Mouse (Mus musculus): Measurements from ENCODE around the gene Cmip.
A peak's percentile ranks its signal among the peaks of the same experiment; 100 is the strongest.

Cmip gene

GRCm38 (mm10) chr8:117257029-117257820, at the start of gene Cmip:
TSS of gene Cmip (plus strand) at chr8:117257064.
- ATAC-seq (ENCODE audit: low TSS enrichment) = peak; percentile 1; the same call in 1 of the 2 replicates

GRCm38 (mm10) chr8:117209150-117209549, 47.7 kb upstream of the Cmip start:
- ATAC-seq (ENCODE audit: low TSS enrichment) = peak; percentile 76

- ATAC-seq (ENCODE audit: low TSS enrichment) = no peak
Observed at GRCm38 (mm10) chr8:117212100-117212499, 44.8 kb upstream of the Cmip start.

GRCm38 (mm10) chr8:117217724-117218123, 39.1 kb upstream of the Cmip start:
- no peak for ATAC-seq (ENCODE audit: low TSS enrichment)

- ATAC-seq (ENCODE audit: low TSS enrichment) = no peak
Observed at GRCm38 (mm10) chr8:117222396-117222795, 34.5 kb upstream of the Cmip start.

- ATAC-seq (ENCODE audit: low TSS enrichment) = peak; percentile 98
Observed at GRCm38 (mm10) chr8:117224630-117225029, 32.2 kb upstream of the Cmip start.

- ATAC-seq (ENCODE audit: low TSS enrichment) = no peak
Observed at GRCm38 (mm10) chr8:117226306-117226705, 30.6 kb upstream of the Cmip start.

- no peak for ATAC-seq (ENCODE audit: low TSS enrichment)
Observed at GRCm38 (mm10) chr8:117227339-117227738, 29.5 kb upstream of the Cmip start.

- no peak for ATAC-seq (ENCODE audit: low TSS enrichment)
Observed at GRCm38 (mm10) chr8:117233199-117233598, 23.7 kb upstream of the Cmip start.

GRCm38 (mm10) chr8:117236531-117236930, 20.3 kb upstream of the Cmip start:
- ATAC-seq (ENCODE audit: low TSS enrichment) = no peak

- ATAC-seq (ENCODE audit: low TSS enrichment) = no peak
Observed at GRCm38 (mm10) chr8:117240326-117240725, 16.5 kb upstream of the Cmip start.

GRCm38 (mm10) chr8:117240841-117241494, 15.9 kb upstream of the Cmip start:
- no peak for ATAC-seq (ENCODE audit: low TSS enrichment)

GRCm38 (mm10) chr8:117241848-117242247, 15.0 kb upstream of the Cmip start:
- no peak for ATAC-seq (ENCODE audit: low TSS enrichment)

GRCm38 (mm10) chr8:117242286-117242685, 14.6 kb upstream of the Cmip start:
- no peak for ATAC-seq (ENCODE audit: low TSS enrichment)

GRCm38 (mm10) chr8:117244601-117245000, 12.3 kb upstream of the Cmip start:
- no peak for ATAC-seq (ENCODE audit: low TSS enrichment)

- ATAC-seq (ENCODE audit: low TSS enrichment) = no peak
Observed at GRCm38 (mm10) chr8:117248341-117248740, 8.5 kb upstream of the Cmip start.

- no peak for ATAC-seq (ENCODE audit: low TSS enrichment)
Observed at GRCm38 (mm10) chr8:117251086-117251681, 5.7 kb upstream of the Cmip start.

GRCm38 (mm10) chr8:117252650-117253049, 4.2 kb upstream of the Cmip start:
- no peak for ATAC-seq (ENCODE audit: low TSS enrichment)

GRCm38 (mm10) chr8:117253390-117254269, 3.2 kb upstream of the Cmip start:
- no peak for ATAC-seq (ENCODE audit: low TSS enrichment)

GRCm38 (mm10) chr8:117254496-117254895, 2.4 kb upstream of the Cmip start:
- ATAC-seq (ENCODE audit: low TSS enrichment) = no peak

- ATAC-seq (ENCODE audit: low TSS enrichment) = peak; percentile 78
Observed at GRCm38 (mm10) chr8:117256292-117256938, 449 bp upstream of the Cmip start.

All from frontal cortex, adult (tissue).